In genomic region chr2:166439847-166440775, GRCm38 (mm10) we compare ENCODE assay signal across 9 mouse cellular contexts.
DNase-seq lines count a peak whose midpoint lies in the region; ATAC-seq lines count a peak whose summit lies in the region.
"Had no signal": no experiment of that assay in that cellular context is flagged by ENCODE, and none has a peak within 500 bp of the region (broad histone marks: within the 10 kb centered on the region; RNA-seq: fewer than 3 reads in every experiment).

No protein-coding gene starts in this region.

- no peaks in the 10 kb centered on the region for H3K36me3 ChIP-seq in hindbrain, embryonic 10.5 days
- H3K36me3 ChIP-seq in hindbrain, embryonic 16.5 days (ENCODE audit: control insufficient read depth, insufficient read depth, low read length), result no peaks in the 10 kb centered on the region
- no peaks in the 10 kb centered on the region for H3K36me3 ChIP-seq in neural tube, embryonic 15.5 days
- H3K36me3 ChIP-seq in intestine, embryonic 15.5 days, result no peaks in the 10 kb centered on the region

- H3K9me3 ChIP-seq in hindbrain, embryonic 10.5 days, result no peaks in the 10 kb centered on the region
- H3K9me3 ChIP-seq in hindbrain, embryonic 16.5 days (ENCODE audit: control insufficient read depth, low read length), result no peaks in the 10 kb centered on the region
- H3K9me3 ChIP-seq in neural tube, embryonic 15.5 days (replicated peaks), result no peaks in the 10 kb centered on the region
- no peaks in the 10 kb centered on the region for H3K9me3 ChIP-seq in intestine, embryonic 15.5 days
- H3K9me3 ChIP-seq: megakaryocyte, embryonic 14.5 days had no signal

- H3K9ac ChIP-seq in hindbrain, embryonic 16.5 days (ENCODE audit: low read depth, low read length), result no peak overlapping the region
- H3K9ac ChIP-seq in neural tube, embryonic 15.5 days (replicated peaks), result no peak overlapping the region
- H3K9ac ChIP-seq in intestine, embryonic 15.5 days, result no peak overlapping the region

- no peak for ATAC-seq in hindbrain, embryonic 16.5 days
- peak; percentile 12; the same call in 1 of the 2 replicates for ATAC-seq in neural tube, embryonic 15.5 days (ENCODE audit: low FRiP score)
- ATAC-seq in intestine, embryonic 15.5 days, result no peak

- 55% methylated on average over 13 of the region's 13 CpGs for WGBS in hindbrain, embryonic 10.5 days
- 51% methylated on average over 13 of the region's 13 CpGs for WGBS in hindbrain, embryonic 16.5 days
- 48% methylated on average over 13 of the region's 13 CpGs for WGBS in neural tube, embryonic 15.5 days
- WGBS in intestine, embryonic 15.5 days, result 57% methylated on average over 13 of the region's 13 CpGs

- no peaks in the 10 kb centered on the region; the same call in 1 of the 2 replicates for H3K27me3 ChIP-seq in hindbrain, embryonic 10.5 days (ENCODE audit: insufficient read depth, poor library complexity, severe bottlenecking)
- H3K27me3 ChIP-seq in hindbrain, embryonic 16.5 days (replicated peaks; ENCODE audit: control insufficient read depth, insufficient read depth, low read length), result peaks cover 3% of the 10 kb centered on the region; the same call in 1 of the 2 replicates
- H3K27me3 ChIP-seq in neural tube, embryonic 15.5 days (replicated peaks), result no peaks in the 10 kb centered on the region
- H3K27me3 ChIP-seq in intestine, embryonic 15.5 days (replicated peaks), result no peaks in the 10 kb centered on the region

- intact Hi-C loops in heart, postnatal 10 days (cut with DNase I), result loop anchor here (1.0 to 5.0 kb wide), 3 partner anchors 123 to 333 kb away; partner anchors contain the start of gene Sulf2

- H3K4me2 ChIP-seq in hindbrain, embryonic 16.5 days (ENCODE audit: low read length), result no peak overlapping the region
- H3K4me2 ChIP-seq in neural tube, embryonic 15.5 days, result no peak overlapping the region
- H3K4me2 ChIP-seq in intestine, embryonic 15.5 days (replicated peaks), result no peak overlapping the region

- peaks cover 44% of the 10 kb centered on the region for H3K4me1 ChIP-seq in hindbrain, embryonic 10.5 days (replicated peaks)
- peaks cover 16% of the 10 kb centered on the region for H3K4me1 ChIP-seq in hindbrain, embryonic 16.5 days (ENCODE audit: control insufficient read depth, insufficient read depth, low read depth, low read length)
- H3K4me1 ChIP-seq in neural tube, embryonic 15.5 days, result peaks cover 50% of the 10 kb centered on the region
- H3K4me1 ChIP-seq in intestine, embryonic 15.5 days (replicated peaks), result 0 out of 2 replicates have a peak, but pooled peaks cover 4% of the 10 kb centered on the region
- H3K4me1 ChIP-seq: megakaryocyte, embryonic 14.5 days had no signal

- H3K27ac ChIP-seq in hindbrain, embryonic 10.5 days, result peak overlapping the region; percentile 62; the same call in 1 of the 2 replicates
- H3K27ac ChIP-seq in hindbrain, embryonic 16.5 days (ENCODE audit: low read depth, low read length), result no peak overlapping the region; the same call in 1 of the 2 replicates
- H3K27ac ChIP-seq in neural tube, embryonic 15.5 days (replicated peaks), result no peak overlapping the region
- no peak overlapping the region for H3K27ac ChIP-seq in intestine, embryonic 15.5 days

- no peak overlapping the region for H3K4me3 ChIP-seq in hindbrain, embryonic 10.5 days
- no peak overlapping the region for H3K4me3 ChIP-seq in hindbrain, embryonic 16.5 days (ENCODE audit: low read length)
- no peak overlapping the region for H3K4me3 ChIP-seq in neural tube, embryonic 15.5 days (replicated peaks)
- H3K4me3 ChIP-seq in intestine, embryonic 15.5 days (replicated peaks), result no peak overlapping the region
- H3K4me3 ChIP-seq: megakaryocyte, embryonic 14.5 days had no signal

- no peak for DNase-seq in hindbrain, embryonic 10.5 days (ENCODE audit: low spot score)
- DNase-seq in 416B (ENCODE audit: low read depth) (peak; percentile 52), NIH3T3 (ENCODE audit: low read depth) (peak; percentile 72)
- peak; percentile 66 to 81 for DNase-seq in heart, postnatal 10 days
- DNase-seq in frontal cortex, postnatal 14 days (ENCODE audit: low spot score in 2 of 2), result no peak

Comparison
In these comparisons a context has a peak if more than half of its experiments do, and no peak if none do; other contexts are left out.
1. DNase-seq: peak in 416B (single experiment), NIH3T3 (single experiment) and heart, postnatal 10 days (2 of 2); none in hindbrain, embryonic 10.5 days (single experiment) and frontal cortex, postnatal 14 days (0 of 2).